Mouse (Mus musculus): ENCODE measurements around the gene Ifrd1.
A peak's percentile ranks its signal among the peaks of the same experiment; 100 is the strongest.

The Ifrd1 gene

GRCm38 (mm10) chr12:40243821-40244221, 4.5 kb downstream of the Ifrd1 start:
- no peak for DNase-seq (ENCODE audit: extremely low read depth, insufficient read length, low spot score)

DNA sequence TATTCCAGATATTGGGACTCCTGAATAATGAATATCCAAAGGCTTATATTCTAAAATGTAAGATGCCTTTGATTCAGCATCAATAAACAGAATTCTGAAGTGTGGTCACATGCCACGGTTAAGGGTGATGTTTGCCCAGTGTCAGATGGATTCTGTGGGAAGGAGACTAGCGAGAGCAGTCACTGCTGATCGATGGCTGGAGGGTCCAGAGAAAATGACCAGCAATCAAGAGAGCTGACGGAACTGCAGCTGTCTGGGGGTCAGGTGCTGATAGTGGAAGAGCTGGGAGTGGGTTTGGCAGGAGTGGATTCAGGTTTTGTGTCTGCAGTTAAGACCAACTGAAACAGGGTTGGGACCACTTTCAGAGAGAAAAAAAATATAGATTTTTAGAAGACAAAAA, 5.1 kb downstream of the Ifrd1 start:
- DNase-seq (ENCODE audit: extremely low read depth, insufficient read length, low spot score) = no peak

DNA sequence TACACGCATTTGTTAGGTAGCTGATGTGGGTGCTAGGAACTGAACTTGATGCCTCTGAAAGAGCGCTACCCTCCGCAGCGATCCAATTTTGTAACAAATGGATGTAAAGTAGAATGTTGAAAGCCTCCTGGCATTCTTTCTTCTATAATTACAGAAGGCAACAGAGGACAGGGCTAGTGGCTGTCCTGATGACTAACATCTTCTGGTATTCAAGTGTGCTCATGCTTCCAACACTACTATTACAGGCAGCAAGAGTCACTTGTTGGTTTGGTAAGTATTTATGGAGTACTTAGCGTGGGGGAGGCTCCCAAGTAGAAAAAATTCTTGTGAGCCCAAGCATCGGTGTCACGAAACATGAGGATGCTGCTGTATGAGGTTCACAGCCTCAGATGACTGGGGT, 9.1 kb downstream of the Ifrd1 start:
- peak; percentile 41 for DNase-seq (ENCODE audit: extremely low read depth, insufficient read length, low spot score)

DNA sequence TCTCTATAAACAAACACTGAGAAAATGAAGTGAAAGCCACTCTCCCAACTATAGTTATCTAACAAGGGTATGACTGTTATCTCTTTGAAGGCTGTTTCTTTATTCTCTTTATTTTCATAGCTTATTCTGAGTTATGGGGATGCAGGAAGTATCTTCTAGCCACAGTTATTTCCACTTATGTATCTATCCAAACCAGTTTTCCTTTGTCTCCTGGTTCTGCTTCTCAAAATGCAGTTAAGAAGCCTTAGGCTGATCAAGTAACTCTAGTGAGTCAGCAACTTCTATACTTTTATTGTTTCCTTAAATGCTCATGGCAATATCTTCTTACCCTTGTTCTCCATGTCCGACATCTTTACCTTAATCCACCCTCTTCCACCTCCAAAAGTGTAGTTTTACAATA, 16.1 kb downstream of the Ifrd1 start:
- DNase-seq (ENCODE audit: extremely low read depth, insufficient read length, low spot score) = no peak

DNA sequence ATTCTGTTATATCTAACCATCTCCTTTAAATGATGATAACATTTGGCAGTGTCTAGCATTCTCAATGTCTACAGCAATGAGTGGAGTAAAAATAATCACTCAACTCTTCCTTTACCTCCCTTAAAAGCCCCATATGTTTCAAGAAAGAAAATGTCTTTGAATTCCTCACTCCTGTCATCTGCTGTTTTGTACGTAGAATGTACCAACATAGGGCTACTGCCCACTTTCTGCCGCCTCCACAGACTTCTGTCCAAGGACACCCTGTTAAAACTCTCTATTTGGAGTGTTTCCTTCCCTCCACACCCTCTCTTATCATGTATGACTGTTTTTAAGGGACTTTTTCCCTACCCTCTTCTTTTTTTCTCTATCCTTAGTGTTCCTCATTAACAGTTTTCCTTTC, 16.7 kb downstream of the Ifrd1 start:
- no peak for DNase-seq (ENCODE audit: extremely low read depth, insufficient read length, low spot score)

- DNase-seq (ENCODE audit: extremely low read depth, insufficient read length, low spot score) = no peak
These were observed 24.0 kb downstream of the Ifrd1 start for GRCm38 (mm10) chr12:40224171-40224880.

GRCm38 (mm10) chr12:40223676-40224075, 24.6 kb downstream of the Ifrd1 start:
- DNase-seq (ENCODE audit: extremely low read depth, insufficient read length, low spot score) = no peak

- DNase-seq (ENCODE audit: extremely low read depth, insufficient read length, low spot score) = peak; percentile 99
These were observed 25.2 kb downstream of the Ifrd1 start for GRCm38 (mm10) chr12:40223082-40223619.

GRCm38 (mm10) chr12:40222251-40223081, 25.8 kb downstream of the Ifrd1 start:
- peak; percentile 96 for DNase-seq (ENCODE audit: extremely low read depth, insufficient read length, low spot score)

DNA sequence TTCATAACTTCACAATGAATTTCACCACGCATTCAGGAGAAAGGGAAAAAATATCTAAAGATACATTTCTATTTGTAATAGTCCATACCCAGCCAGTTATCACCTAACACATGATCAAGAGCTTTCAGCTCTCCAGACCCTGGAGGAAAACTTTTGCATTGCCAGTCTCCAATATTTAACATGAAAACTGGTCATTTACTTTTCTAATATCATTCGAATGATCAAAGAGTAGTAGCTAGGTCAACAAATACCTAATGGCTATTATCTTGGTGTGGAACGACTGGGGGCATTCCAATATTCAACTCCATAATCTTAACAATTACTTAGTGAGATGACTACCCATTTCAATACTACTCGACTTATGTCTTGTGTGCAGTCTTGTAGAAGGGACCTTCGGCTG, 26.7 kb downstream of the Ifrd1 start:
- DNase-seq (ENCODE audit: extremely low read depth, insufficient read length, low spot score) = no peak

DNA sequence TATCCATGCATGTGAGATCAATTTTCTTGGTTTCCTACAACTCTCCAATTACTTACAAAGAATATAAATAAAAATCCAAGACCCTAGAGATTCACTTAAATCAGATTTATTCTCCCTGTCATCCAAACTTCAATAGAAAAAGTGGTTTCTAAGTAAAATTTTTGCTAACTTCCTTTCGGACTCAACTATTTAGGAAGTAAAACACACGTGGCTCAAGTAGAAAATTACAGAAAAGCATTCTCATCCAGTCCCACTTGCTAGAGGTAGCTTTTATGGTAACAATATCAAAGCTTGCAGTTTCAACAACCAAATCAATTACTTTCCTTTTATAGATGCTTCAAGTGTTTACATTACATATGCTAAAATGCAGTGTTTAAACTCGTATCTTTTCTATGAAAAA, 27.4 kb downstream of the Ifrd1 start:
- DNase-seq (ENCODE audit: extremely low read depth, insufficient read length, low spot score) = no peak

DNA sequence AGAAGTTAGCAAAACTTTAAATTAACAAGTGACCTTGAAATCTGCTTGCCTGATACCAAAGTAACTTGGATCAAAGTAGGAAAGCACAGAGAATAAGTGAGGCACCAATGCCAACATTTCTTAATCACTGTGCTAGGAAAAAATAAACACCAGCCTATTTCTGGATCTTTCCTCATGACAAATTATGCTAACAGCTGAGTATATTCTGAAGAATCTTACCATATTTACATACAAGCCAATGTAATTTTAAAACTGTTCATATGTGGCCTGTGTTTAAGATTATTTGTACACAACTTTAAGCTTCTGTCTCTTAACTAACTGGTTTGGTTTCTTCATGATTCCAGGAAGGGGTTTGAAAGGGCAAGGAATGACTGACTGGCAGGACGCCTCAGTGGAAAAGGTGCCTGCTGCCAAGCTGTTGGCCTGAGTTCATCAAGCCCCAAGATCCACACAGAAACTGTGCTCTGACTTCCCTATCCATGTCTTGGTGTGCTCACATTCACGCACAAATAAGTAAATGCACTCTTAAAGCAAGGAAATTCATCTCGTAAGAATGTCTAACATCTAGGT, 28.2 kb downstream of the Ifrd1 start:
- peak; percentile 29 for DNase-seq (ENCODE audit: extremely low read depth, insufficient read length, low spot score)

DNA sequence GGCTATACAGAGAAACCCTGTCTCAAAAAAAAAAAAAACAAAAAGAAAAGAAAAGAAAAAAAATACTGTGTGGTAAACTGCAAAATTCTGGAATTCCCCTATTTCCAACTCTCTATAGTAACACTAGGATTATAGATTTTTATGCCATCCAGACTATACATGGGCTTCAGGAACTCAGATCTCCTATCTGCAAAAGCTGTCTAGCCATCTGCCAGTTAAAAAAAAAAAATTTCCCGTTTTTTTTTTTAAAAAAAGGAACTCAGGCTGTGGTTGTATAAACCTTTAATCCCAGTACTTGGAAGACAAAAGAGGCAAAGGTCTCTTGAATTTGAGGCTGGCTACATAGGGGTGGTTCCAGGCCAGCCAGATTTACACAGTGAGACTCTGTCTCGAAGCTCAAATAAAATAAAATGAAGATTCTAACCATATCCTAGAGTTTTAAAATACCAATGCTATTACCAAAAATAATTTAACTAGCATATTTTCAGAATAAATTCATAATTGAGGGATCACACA, 29.8 kb downstream of the Ifrd1 start:
- no peak for DNase-seq (ENCODE audit: extremely low read depth, insufficient read length, low spot score)

GRCm38 (mm10) chr12:40217776-40218175, 30.5 kb downstream of the Ifrd1 start:
- no peak for DNase-seq (ENCODE audit: extremely low read depth, insufficient read length, low spot score)

DNA sequence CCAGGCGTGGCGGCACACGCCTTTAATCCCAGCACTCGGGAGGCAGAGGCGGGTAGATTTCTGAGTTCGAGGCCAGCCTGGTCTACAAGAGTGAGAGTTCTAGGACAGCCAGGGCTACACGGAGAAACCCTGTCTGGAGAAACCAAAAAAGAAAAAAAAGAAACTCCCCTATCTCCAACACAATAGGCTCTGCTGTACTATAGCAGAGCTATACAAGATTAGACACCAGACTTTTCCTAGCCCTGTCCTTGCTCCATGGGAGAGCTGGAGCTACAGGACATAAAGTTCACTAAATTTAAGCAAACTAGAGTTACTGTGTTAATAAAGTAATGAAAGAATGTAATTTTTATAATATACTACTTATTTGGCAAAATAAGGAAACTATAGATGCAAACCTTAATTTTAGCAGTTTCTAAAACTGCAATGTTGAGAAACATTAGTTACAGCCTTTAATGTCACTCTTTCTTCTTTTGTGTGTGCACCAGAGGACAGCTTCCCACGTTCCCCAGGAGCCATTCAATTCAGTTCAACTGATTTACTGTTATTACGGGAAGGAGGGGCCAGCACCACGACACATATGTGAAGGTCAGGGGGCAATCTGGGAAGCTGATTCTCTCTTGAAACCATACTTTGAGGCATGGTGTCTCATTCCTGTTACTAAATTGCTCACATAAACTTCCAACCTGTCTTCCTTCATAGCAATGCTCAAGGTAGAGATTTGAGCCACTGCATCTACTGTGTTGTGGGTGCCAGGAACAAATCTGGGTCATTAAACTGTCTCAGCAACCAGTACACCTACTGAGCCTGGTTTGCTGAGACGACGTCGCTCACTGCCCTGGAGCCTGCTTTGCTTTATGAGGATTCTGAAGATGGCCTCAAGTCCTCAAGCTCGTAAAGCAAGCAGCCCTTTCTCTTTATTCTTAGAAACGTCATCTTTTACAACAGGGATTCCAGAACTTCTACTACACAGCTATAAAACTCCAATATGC, 33.1 kb downstream of the Ifrd1 start:
- DNase-seq (ENCODE audit: extremely low read depth, insufficient read length, low spot score) = no peak

- no peak for DNase-seq (ENCODE audit: extremely low read depth, insufficient read length, low spot score)
These were observed 39.3 kb downstream of the Ifrd1 start for GRCm38 (mm10) chr12:40209049-40209448.

DNA sequence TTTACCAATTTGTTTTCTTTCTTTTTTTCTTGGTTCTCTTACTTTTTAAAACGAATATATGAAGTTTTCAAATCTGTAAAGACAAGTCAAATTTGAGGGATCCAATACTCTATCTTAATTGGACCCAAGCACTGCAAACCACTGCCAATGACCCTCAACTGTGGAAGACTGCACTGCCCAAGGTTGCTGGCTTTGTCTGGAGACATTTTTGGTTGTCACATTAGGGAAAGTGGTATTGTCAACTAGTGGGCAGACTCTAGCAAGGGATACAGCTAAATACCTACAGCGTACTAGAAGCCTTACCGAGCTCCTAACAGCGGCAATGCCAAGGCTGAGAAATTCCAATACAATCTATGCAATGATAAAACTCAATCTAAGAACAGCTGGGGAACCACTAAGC, 40.4 kb downstream of the Ifrd1 start:
- no peak for DNase-seq (ENCODE audit: extremely low read depth, insufficient read length, low spot score)

- no peak for DNase-seq (ENCODE audit: extremely low read depth, insufficient read length, low spot score)
These were observed 45.9 kb downstream of the Ifrd1 start for GRCm38 (mm10) chr12:40202161-40203035.

All from 3134 (cell line).